Mouse (Mus musculus) liver, embryonic 12.5 days (tissue): ENCODE measurements around the gene Tle3. TPM values are rescaled to one million over a fixed set of nuclear protein-coding genes. Genes with fewer than 3 reads are reported as not detected.
A peak's percentile ranks its signal among the peaks of the same experiment; 100 is the strongest.

ENCODE experiments used
- ATAC-seq: fragments of 200-750 bp; cut with Nextera tagmentation; 2 replicates; pipeline ENCODE4 v1.8.0; 2017; ENCODE audit warnings: moderate number of reproducible peaks, mild to moderate bottlenecking, moderate library complexity
- H3K27ac ChIP-seq: fragments of 300-500 bp; sonication (generic); 2 replicates; pipeline ENCODE4 v1.5.1; 2016; ENCODE audit warnings: mild to moderate bottlenecking
- H3K27me3 ChIP-seq: fragments of 300-500 bp; sonication (generic); replicated peaks from 2 replicates; pipeline ENCODE4 v1.6.1; 2016; ENCODE audit warnings: mild to moderate bottlenecking, moderate library complexity
- H3K36me3 ChIP-seq: fragments of 300-500 bp; sonication (generic); 2 replicates; pipeline ENCODE4 v1.6.1; 2016; ENCODE audit warnings: mild to moderate bottlenecking, moderate library complexity
- H3K4me1 ChIP-seq: fragments of 300-500 bp; sonication (generic); 2 replicates; pipeline ENCODE4 v1.6.1; 2016
- H3K4me2 ChIP-seq: fragments of 300-500 bp; sonication (generic); 2 replicates; pipeline ENCODE4 v1.6.1; 2016; ENCODE audit warnings: mild to moderate bottlenecking, moderate library complexity
- H3K4me3 ChIP-seq: fragments of 300-500 bp; sonication (generic); 2 replicates; pipeline ENCODE4 v1.5.1; 2016; ENCODE audit warnings: mild to moderate bottlenecking, moderate library complexity
- H3K9ac ChIP-seq: fragments of 300-500 bp; sonication (generic); 2 replicates; pipeline ENCODE4 v1.6.1; 2016; ENCODE audit warnings: mild to moderate bottlenecking, moderate library complexity
- H3K9me3 ChIP-seq: fragments of 300-500 bp; sonication (generic); replicated peaks from 2 replicates; pipeline ENCODE4 v1.6.1; 2016; ENCODE audit warnings: mild to moderate bottlenecking, moderate library complexity
- WGBS: fragments of 180-500 bp; shearing (Covaris S2); methylation state at CpG from one replicate; pipeline ENCODE4 v1.1.7; 2016; ENCODE audit not compliant: insufficient replicate concordance; 5-methylcytosine and 5-hydroxymethylcytosine counted together
- polyA plus RNA-seq: library from polyadenylated mRNA; unstranded; fragments of >200 nt; fragmentation: Nextera tagmentation; extraction: Ambion mirVana; gene quantifications from 2 replicates; pipeline ENCODE4 v1.2.1, GENCODE M21; 2016

Gene Tle3
- polyA plus RNA-seq, 1 experiment from 2014 or later, result 7.7 TPM

DNA sequence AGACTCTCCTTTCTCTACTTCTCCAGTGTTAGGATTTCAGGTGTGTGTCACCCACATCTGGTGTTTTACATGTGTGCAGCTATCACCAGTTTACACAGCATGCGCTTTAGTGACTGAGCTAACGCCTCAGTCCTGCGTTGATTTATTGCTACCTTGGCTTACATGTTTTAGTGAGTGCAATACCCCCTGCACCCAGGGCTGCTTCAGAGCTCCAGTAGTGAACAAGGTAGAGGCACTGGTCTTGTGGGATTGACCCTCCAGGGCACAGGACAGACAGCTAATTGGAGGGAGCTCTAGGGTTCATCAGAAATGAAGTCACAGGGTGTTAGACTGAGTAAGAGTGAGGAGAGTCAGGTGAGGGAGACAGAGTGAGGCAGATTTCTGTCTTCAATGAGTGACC, 12.4 kb upstream of the Tle3 start:
- H3K9ac ChIP-seq, result no peak overlapping the region
- 86% methylated on average over 3 of the region's 3 CpGs for WGBS
- peaks cover 14% of the 10 kb centered on the region for H3K4me1 ChIP-seq
- H3K9me3 ChIP-seq, result no peaks in the 10 kb centered on the region
- no peak overlapping the region for H3K27ac ChIP-seq
- no peak overlapping the region for H3K4me2 ChIP-seq
- peaks cover 79% of the 10 kb centered on the region for H3K27me3 ChIP-seq
- no peak for ATAC-seq
- H3K4me3 ChIP-seq, result no peak overlapping the region
- no peaks in the 10 kb centered on the region for H3K36me3 ChIP-seq

DNA sequence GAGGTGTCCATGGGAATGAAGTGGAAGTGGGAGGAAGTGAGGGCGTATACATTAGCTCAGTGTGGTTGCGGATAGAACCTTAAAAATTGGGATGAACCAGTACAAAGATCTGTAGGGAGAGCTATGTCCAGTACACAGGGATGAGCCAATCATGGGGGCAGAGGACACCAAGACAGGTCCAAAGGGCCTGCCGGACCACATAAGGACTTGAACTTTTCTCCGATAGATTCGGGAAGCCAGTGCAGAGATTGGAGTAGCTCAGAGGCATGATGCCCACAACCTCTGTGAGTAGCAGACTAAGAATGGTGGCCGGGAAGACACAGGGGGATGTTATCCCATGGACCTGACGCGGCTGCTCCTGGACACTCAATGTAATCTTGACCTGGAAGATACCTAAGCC, 12.0 kb upstream of the Tle3 start:
- no peaks in the 10 kb centered on the region for H3K9me3 ChIP-seq
- H3K27ac ChIP-seq, result no peak overlapping the region
- peaks cover 79% of the 10 kb centered on the region for H3K27me3 ChIP-seq
- H3K4me1 ChIP-seq, result peaks cover 14% of the 10 kb centered on the region
- WGBS, result 67% methylated on average over 8 of the region's 8 CpGs
- ATAC-seq, result no peak
- H3K9ac ChIP-seq, result no peak overlapping the region
- no peak overlapping the region for H3K4me2 ChIP-seq
- H3K36me3 ChIP-seq, result no peaks in the 10 kb centered on the region
- no peak overlapping the region for H3K4me3 ChIP-seq

DNA sequence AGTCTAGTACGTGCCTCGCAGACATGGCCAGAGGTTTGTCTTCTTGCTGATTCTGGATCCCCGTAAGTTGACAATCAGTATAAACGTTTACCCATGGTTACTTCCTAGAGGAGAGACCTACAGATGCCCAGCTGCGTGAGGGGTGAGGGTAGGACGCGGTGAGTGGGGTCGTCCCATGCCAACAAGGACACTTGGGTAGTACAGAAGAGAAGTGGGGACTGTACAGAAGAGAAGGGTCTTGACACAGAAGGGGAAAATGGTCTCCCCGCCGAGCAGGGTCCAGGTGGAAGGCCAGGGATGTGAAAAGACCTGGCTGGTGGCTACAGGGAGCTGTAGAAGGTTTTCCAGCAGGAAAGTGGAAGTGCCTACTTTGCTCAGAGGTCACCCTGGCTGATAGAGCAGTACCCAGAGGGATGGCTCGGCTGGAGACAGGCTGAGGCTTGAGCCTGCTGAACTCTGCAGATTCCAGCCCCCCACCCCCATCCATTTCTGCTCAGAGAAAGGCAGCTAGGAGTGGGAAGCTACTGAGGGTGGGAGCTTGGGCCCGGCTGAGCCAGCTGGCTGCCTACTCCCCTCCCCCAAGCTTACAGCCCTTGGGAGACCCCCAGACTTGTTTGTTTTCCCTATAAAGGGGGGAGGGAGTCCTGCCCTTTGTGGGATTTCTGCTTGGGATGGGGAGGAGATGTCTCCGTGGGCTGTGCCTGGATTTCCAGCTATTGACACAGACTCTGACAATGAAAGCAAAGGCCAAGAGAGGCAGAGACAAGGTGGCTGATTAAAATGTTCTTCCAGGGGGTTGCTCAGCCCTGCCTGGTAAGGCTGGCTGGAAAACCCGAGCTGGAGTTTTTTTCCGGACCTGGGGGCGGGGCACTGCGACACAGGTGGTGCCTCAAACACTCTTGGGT, 11.2 kb upstream of the Tle3 start:
- Histone ChIP-seq H3K4me1 (peaks cover 14% of the 10 kb centered on the region), H3K27me3 (peaks cover 85% of the 10 kb centered on the region), H3K9me3 (no peaks in the 10 kb centered on the region), H3K4me3 (no peak overlapping the region), H3K27ac (no peak overlapping the region), H3K4me2 (peak overlapping the region; percentile 25; the same call in 1 of the 2 replicates), H3K9ac (no peak overlapping the region), H3K36me3 (no peaks in the 10 kb centered on the region)
- WGBS, result 27% methylated on average over 17 of the region's 17 CpGs
- peak; percentile 58 for ATAC-seq

DNA sequence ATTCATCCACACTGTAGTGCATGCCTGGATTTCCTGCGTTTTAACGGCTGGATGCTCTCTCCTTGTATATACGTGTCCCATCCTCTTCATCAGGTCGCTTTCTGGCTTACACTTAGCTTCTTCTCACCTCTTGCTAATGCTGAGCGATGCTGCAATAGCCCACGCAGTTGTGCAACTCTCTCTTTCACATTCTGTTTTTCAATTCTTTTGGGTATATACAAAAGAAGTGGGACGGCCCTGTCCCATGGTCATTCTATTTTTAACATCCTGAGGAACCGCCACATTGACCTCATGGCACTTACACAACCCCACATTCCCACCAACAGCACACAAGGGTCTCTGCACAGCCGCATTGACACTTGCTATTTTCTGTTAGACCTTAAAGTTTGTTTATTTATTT, 9.0 kb upstream of the Tle3 start:
- peaks cover 19% of the 10 kb centered on the region for H3K4me1 ChIP-seq
- H3K9me3 ChIP-seq, result no peaks in the 10 kb centered on the region
- ATAC-seq, result no peak
- WGBS, result 34% methylated on average over 9 of the region's 9 CpGs
- no peaks in the 10 kb centered on the region for H3K36me3 ChIP-seq
- no peak overlapping the region for H3K9ac ChIP-seq
- peaks cover 98% of the 10 kb centered on the region for H3K27me3 ChIP-seq
- no peak overlapping the region for H3K4me2 ChIP-seq
- H3K4me3 ChIP-seq, result no peak overlapping the region
- H3K27ac ChIP-seq, result no peak overlapping the region

DNA sequence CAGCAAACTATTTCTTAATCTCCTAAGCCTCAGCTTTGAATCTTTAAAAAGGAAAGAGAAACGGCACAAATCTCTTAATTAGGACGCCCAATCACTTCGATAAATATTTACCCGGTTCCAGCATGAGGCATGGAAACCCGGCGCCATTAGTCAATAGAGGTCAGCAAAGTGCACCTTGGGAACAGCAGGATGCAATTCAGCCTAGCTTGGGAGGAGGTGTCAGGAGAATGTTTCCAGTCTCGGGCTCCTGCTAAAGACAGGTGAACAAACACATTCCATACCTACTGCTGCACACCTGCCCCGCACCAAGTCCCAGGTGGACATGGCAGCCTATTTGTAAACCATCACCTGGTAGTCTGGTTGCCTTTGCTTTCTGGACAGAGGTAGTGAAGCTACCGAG, 6.1 kb upstream of the Tle3 start:
- Histone ChIP-seq H3K27me3 (peaks cover 89% of the 10 kb centered on the region), H3K36me3 (no peaks in the 10 kb centered on the region), H3K9ac (no peak overlapping the region), H3K4me3 (no peak overlapping the region), H3K9me3 (no peaks in the 10 kb centered on the region), H3K4me2 (no peak overlapping the region), H3K27ac (no peak overlapping the region), H3K4me1 (peaks cover 33% of the 10 kb centered on the region)
- WGBS, result 34% methylated on average over 9 of the region's 9 CpGs
- ATAC-seq, result no peak

DNA sequence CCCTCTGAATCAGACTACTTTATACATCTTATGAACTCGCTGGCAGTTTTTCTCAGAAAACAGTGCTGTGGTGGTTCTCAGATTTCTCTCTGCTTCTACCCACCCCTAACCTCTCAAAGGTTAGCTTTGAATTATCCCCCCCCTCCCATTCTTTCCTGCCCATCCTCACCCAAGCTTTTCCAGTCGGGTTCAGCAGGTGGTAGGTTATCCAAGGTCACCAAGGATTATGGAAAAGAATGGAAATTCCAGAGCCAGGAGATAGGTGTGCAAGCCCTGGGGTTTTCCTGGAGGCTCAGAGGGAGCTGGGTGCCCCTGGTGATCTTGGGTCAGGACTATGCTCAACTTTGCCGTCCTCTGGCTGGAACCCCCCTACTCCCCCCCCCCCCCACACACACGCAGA, 5.0 kb upstream of the Tle3 start:
- Histone ChIP-seq H3K36me3 (no peaks in the 10 kb centered on the region), H3K4me2 (no peak overlapping the region), H3K9ac (no peak overlapping the region), H3K27ac (no peak overlapping the region), H3K27me3 (peaks cover 79% of the 10 kb centered on the region), H3K4me3 (no peak overlapping the region), H3K4me1 (peaks cover 37% of the 10 kb centered on the region), H3K9me3 (no peaks in the 10 kb centered on the region)
- ATAC-seq, result no peak
- WGBS, result 27% methylated on average over 4 of the region's 4 CpGs

DNA sequence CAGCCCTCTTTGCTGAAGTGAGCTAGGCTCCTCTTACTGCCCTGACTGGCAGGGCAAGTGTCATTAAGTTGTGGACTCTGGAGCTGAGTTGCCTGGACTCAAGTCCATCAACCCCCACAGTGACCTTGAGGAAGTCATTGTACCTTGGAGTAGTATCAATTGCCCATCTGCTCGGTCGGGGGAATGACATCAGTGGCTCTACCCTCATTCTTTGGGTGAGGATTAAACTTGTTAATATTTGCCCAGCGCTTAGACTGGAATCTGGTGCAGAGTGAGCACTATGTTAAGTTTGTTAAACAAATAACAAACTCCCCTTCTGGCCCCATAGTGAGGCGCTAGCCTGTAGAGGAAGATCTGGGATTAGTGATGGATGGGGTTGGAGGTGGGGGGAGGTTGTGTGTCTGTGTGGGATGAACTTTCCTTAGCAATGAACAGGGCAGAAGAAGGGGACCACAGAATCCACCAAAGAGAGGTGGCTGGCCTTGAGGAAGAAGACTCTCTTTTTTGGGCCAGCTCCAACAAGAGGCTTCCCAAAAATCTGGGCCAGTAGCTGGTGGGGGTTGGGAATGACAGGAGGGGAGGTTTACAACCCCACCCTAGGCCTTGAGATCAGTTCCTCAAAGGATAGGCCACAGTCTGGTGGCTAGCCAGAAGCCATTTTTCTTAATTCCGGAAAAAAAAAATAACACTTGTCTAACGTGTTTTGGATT, 4.2 kb upstream of the Tle3 start:
- Histone ChIP-seq H3K4me3 (no peak overlapping the region), H3K27me3 (peaks cover 76% of the 10 kb centered on the region), H3K27ac (no peak overlapping the region), H3K4me1 (peaks cover 43% of the 10 kb centered on the region), H3K9ac (no peak overlapping the region), H3K9me3 (no peaks in the 10 kb centered on the region), H3K36me3 (no peaks in the 10 kb centered on the region), H3K4me2 (no peak overlapping the region)
- no peak for ATAC-seq
- WGBS, result 19% methylated on average over 6 of the region's 6 CpGs

DNA sequence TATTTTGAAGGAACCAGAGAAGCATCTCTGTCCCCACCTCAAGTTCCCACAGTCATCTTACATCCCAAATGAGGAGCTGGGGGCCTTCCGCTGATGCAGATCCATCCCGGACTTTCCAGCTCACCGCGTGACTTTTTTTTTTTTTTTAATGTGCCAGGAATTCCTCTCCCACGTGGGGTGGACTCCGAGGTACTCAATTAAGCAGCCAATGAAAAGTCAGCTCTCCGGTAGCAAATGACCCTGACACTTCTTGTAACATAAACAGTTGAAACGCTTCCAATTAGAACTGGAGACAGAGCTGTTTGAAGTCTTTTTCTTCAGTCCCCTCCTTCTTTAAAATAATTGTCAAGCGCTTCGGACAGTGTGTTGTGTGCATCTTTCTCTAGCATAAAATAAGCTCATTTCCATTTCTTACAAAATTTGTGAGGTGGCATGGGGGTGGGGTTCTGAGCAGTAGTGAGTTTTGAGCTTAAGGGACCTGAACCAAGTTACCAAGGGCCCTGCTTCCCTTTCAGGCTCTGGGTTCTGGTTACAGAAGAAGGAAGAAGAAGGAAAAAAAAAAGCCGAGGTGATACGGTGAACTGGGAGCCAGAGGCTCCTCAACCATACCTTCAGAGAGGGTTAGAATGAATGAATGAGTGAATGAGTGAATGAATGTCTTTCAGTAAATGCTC, 3.5 kb upstream of the Tle3 start:
- Histone ChIP-seq H3K27ac (no peak overlapping the region), H3K4me2 (peak overlapping the region; percentile 86), H3K4me3 (0 out of 2 replicates have a peak overlapping the region, but pooled peaks have one; percentile 28), H3K27me3 (peaks cover 76% of the 10 kb centered on the region), H3K9ac (no peak overlapping the region), H3K4me1 (peaks cover 50% of the 10 kb centered on the region), H3K9me3 (no peaks in the 10 kb centered on the region), H3K36me3 (no peaks in the 10 kb centered on the region)
- 4% methylated on average over 12 of the region's 12 CpGs for WGBS
- no peak for ATAC-seq

DNA sequence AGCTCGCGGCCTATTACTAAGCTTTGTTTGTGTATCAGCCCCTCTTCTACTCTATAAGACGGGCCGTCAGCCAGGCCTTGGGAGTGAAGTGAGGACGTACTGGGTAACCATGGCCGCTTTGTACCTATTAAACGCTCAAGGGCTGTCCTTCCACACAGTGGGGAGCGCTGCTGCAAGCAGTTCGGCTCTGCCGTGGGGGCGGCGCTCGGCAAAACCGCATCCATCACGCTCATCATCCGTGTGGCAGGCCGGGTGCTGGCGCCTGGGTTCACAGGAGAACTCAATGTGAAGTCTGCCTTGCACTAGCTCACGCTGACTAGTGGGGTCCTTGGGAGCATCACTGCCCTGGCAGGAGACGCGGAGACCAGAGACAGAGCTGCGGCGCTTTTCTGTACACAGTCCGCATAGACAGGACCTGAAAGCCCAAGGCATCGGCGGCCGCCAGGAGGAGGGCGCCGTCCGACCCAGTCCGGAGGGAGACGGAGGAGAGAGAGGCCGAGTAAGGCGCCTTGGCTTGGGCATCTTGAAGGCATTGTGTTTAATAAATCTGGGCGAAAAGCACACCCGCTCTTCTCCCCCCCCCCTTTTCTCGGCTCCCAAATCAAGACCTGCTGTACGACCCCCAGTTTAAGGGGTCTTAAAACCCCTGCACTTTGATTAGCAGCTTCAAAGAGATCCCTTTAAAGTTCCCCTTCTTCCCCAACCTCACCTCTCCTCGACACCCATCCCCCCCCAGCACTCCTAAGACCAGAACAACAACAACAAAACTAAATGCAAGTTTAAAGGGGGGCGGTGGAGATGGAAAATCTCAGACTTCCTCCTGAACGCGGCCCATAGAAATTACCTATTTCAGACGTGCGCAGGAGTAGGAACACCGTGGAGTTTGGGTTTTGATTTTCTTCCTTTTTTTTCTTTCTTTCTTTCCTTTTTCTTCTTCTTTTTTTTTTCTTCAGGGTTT, 2.6 kb upstream of the Tle3 start:
- Histone ChIP-seq H3K4me3 (peak overlapping the region; percentile 28), H3K4me1 (peaks cover 59% of the 10 kb centered on the region), H3K27ac (no peak overlapping the region), H3K9ac (no peak overlapping the region), H3K27me3 (peaks cover 76% of the 10 kb centered on the region), H3K4me2 (peak overlapping the region; percentile 86), H3K36me3 (no peaks in the 10 kb centered on the region), H3K9me3 (no peaks in the 10 kb centered on the region)
- ATAC-seq, result no peak
- under 1% methylated on average over 45 of the region's 45 CpGs for WGBS

DNA sequence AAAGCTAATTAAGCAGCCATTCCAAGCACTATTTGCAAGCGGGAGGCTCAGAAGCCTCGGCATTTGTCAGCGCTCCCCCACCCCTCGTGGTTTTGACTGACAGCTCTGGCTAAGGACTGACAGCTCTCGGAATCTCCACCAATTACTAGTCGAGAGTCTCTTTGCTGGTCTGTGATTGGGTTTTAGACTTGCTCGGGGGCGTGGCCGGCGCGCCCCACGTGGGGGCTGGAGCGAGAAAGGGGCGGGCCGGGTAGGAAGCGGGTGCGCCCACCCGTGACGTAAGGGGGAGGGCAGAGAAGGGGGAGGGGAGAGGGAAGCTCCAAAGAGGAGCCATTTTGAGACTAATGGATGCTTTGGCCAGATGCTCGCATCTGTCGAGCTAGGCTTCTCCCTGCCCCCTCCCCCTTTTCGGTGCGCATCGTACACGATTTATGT, 1.7 kb upstream of the Tle3 start:
- H3K27ac ChIP-seq, result peak overlapping the region; percentile 85
- peak overlapping the region; percentile 77 for H3K9ac ChIP-seq
- H3K9me3 ChIP-seq, result no peaks in the 10 kb centered on the region
- H3K36me3 ChIP-seq, result no peaks in the 10 kb centered on the region
- peaks cover 67% of the 10 kb centered on the region for H3K4me1 ChIP-seq
- H3K4me2 ChIP-seq, result peak overlapping the region; percentile 86
- WGBS, result 0% methylated on average over 25 of the region's 25 CpGs
- peaks cover 73% of the 10 kb centered on the region for H3K27me3 ChIP-seq
- ATAC-seq, result peak; percentile 82
- peak overlapping the region; percentile 74 for H3K4me3 ChIP-seq
